Mouse (Mus musculus): ENCODE data around the gene Olfr1509. TPM values are rescaled to one million over a fixed set of nuclear protein-coding genes. Genes with fewer than 3 reads are reported as not detected.
"Not testable (repeated sequence)": the region's sequence is repeated elsewhere in the genome, so short reads cannot be mapped to it uniquely, and the experiment has no call there.

Olfr1509 gene
- polyA plus RNA-seq (2014; fragmentation: Nextera tagmentation; extraction: Ambion mirVana): not detected in 2 replicates

DNA sequence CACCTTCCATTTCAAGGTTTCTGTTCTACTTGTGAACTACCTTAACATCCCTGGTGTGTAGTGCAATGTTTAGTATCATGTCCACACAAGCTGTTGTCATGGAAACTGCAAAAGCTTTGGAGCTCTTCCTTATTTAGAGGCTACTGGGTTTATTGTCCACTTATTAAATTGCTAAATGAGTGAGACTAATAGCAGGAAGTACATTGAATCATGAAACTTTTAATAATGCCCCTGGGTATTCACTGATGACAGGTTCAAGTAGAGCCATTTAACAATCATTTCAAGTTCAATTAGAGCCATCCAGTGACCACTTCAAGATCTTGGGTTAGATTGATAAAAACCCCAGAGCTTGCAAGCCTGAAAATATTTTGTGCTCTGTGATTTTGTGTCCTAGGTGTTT is at the start of gene Olfr1509:
TSS of gene Olfr1509 (plus strand) at position 301 of the 400 bp plus-strand sequence.
- Histone ChIP-seq H3K36me3 (ENCODE audit: control insufficient read depth, insufficient read depth, low read length) (no peaks in the 10 kb centered on the region), H3K4me1 (ENCODE audit: control insufficient read depth, insufficient read depth, low read length) (no peaks in the 10 kb centered on the region), H3K4me2 (ENCODE audit: low read length) (no peak within 1 kb of the TSS), H3K9ac (replicated peaks; ENCODE audit: low read length) (no peak within 1 kb of the TSS), H3K9me3 (ENCODE audit: control insufficient read depth, low read length) (no peaks in the 10 kb centered on the region), H3K27me3 (ENCODE audit: control insufficient read depth, insufficient read depth, low read length) (no peaks in the 10 kb centered on the region), H3K4me3 (replicated peaks; ENCODE audit: low read depth, low read length) (no peak within 1 kb of the TSS), H3K27ac (replicated peaks; ENCODE audit: low read depth, low read length) (no peak within 1 kb of the TSS)
- ATAC-seq (ENCODE audit: low FRiP score, low TSS enrichment) (no peak), DNase-seq (no peak)

- no peak for ATAC-seq (ENCODE audit: low FRiP score, low TSS enrichment)
- Histone ChIP-seq H3K4me1 (ENCODE audit: control insufficient read depth, insufficient read depth, low read length) (no peaks in the 10 kb centered on the region), H3K27me3 (ENCODE audit: control insufficient read depth, insufficient read depth, low read length) (no peaks in the 10 kb centered on the region), H3K4me2 (ENCODE audit: low read length) (no peak within 1 kb of the TSS), H3K36me3 (ENCODE audit: control insufficient read depth, insufficient read depth, low read length) (no peaks in the 10 kb centered on the region), H3K27ac (replicated peaks; ENCODE audit: low read depth, low read length) (no peak within 1 kb of the TSS), H3K4me3 (replicated peaks; ENCODE audit: low read depth, low read length) (no peak within 1 kb of the TSS), H3K9ac (replicated peaks; ENCODE audit: low read length) (no peak within 1 kb of the TSS), H3K9me3 (ENCODE audit: control insufficient read depth, low read length) (no peaks in the 10 kb centered on the region)
- no peak for DNase-seq
- WGBS: 79% methylated on average over 4 of the region's 4 CpGs
Measured at GRCm38 (mm10) chr14:52397279-52397678, 45.5 kb upstream of the Olfr1509 start, which contains the start of gene Olfr1511. Olfr1511 (minus strand) TSS chr14:52397379.

- WGBS: 81% methylated on average over 7 of the region's 10 CpGs
- H3K4me3 ChIP-seq (replicated peaks; ENCODE audit: low read depth, low read length); H3K4me2 ChIP-seq (ENCODE audit: low read length); DNase-seq; H3K36me3 ChIP-seq (ENCODE audit: control insufficient read depth, insufficient read depth, low read length); H3K9me3 ChIP-seq (ENCODE audit: control insufficient read depth, low read length); H3K9ac ChIP-seq (replicated peaks; ENCODE audit: low read length); H3K27ac ChIP-seq (replicated peaks; ENCODE audit: low read depth, low read length); H3K4me1 ChIP-seq (ENCODE audit: control insufficient read depth, insufficient read depth, low read length); H3K27me3 ChIP-seq (ENCODE audit: control insufficient read depth, insufficient read depth, low read length): not testable (repeated sequence)
- peak; percentile 17; the same call in 1 of the 2 replicates for ATAC-seq (ENCODE audit: low FRiP score, low TSS enrichment)
Measured at GRCm38 (mm10) chr14:52410142-52410919, 32.5 kb upstream of the Olfr1509 start.

DNA sequence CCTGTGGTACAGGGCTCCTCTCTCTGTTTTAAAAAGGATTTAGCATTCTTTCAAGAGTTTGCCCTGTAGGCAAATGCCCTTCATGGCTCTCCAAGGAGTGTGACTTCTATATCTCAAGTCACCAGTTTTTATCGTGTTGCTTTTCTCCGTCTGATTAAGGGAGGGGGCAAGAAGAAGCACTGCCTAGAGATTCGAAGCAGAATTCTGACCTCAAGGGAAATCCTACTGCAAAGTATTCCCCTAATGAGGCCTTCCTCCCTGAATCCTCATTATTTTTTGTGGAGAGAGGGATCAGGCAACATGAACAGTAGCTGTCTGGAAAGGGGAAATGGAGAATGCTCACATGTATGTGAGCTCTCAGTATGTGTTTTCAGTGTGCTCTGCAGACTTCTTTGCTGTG is 28.5 kb upstream of the Olfr1509 start, which contains the start of gene Olfr1510:
TSS of gene Olfr1510 (minus strand) at position 101 of the 400 bp plus-strand sequence.
- no peak within 1 kb of the TSS for H3K27ac ChIP-seq (replicated peaks; ENCODE audit: low read depth, low read length)
- H3K9me3 ChIP-seq (ENCODE audit: control insufficient read depth, low read length): no peaks in the 10 kb centered on the region
- 90% methylated on average over 3 of the region's 3 CpGs for WGBS
- no peak for ATAC-seq (ENCODE audit: low FRiP score, low TSS enrichment)
- no peaks in the 10 kb centered on the region for H3K27me3 ChIP-seq (ENCODE audit: control insufficient read depth, insufficient read depth, low read length)
- no peaks in the 10 kb centered on the region for H3K36me3 ChIP-seq (ENCODE audit: control insufficient read depth, insufficient read depth, low read length)
- no peak within 1 kb of the TSS for H3K4me3 ChIP-seq (replicated peaks; ENCODE audit: low read depth, low read length)
- DNase-seq: no peak
- H3K4me1 ChIP-seq (ENCODE audit: control insufficient read depth, insufficient read depth, low read length): no peaks in the 10 kb centered on the region
- H3K4me2 ChIP-seq (ENCODE audit: low read length): no peak within 1 kb of the TSS
- H3K9ac ChIP-seq (replicated peaks; ENCODE audit: low read length): no peak within 1 kb of the TSS

- Histone ChIP-seq H3K27ac (replicated peaks; ENCODE audit: low read depth, low read length) (no peak overlapping the region), H3K36me3 (ENCODE audit: control insufficient read depth, insufficient read depth, low read length) (no peaks in the 10 kb centered on the region), H3K9ac (replicated peaks; ENCODE audit: low read length) (no peak overlapping the region), H3K4me1 (ENCODE audit: control insufficient read depth, insufficient read depth, low read length) (no peaks in the 10 kb centered on the region), H3K27me3 (ENCODE audit: control insufficient read depth, insufficient read depth, low read length) (no peaks in the 10 kb centered on the region), H3K4me2 (ENCODE audit: low read length) (no peak overlapping the region), H3K4me3 (replicated peaks; ENCODE audit: low read depth, low read length) (no peak overlapping the region), H3K9me3 (ENCODE audit: control insufficient read depth, low read length) (no peaks in the 10 kb centered on the region)
- no peak for ATAC-seq (ENCODE audit: low FRiP score, low TSS enrichment)
- 100% methylated on average over 1 of the region's 1 CpGs for WGBS
- no peak for DNase-seq
Measured at GRCm38 (mm10) chr14:52427686-52428085, 15.1 kb upstream of the Olfr1509 start.

DNA sequence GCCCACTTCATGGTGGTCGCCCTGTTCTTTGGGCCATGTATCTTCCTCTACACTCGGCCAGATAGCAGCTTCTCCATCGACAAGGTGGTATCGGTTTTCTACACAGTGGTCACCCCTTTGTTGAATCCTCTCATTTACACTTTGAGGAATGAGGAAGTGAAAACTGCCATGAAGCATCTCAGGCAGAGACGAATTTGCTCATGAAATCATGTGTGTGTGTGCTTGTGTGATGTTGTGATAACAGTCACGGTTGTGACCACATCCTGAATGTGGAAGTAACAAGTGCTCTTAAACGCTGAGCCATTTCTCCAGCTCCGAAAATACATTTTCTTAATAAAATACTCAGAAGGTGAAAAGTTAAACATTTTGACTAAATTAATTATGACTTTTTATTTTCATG is 8.3 kb downstream of the Olfr1509 start:
- H3K4me1 ChIP-seq (ENCODE audit: control insufficient read depth, insufficient read depth, low read length): no peaks in the 10 kb centered on the region
- WGBS: 92% methylated on average over 8 of the region's 8 CpGs
- no peak overlapping the region for H3K4me3 ChIP-seq (replicated peaks; ENCODE audit: low read depth, low read length)
- ATAC-seq (ENCODE audit: low FRiP score, low TSS enrichment) (no peak), DNase-seq (no peak)
- H3K27ac ChIP-seq (replicated peaks; ENCODE audit: low read depth, low read length): no peak overlapping the region
- no peak overlapping the region for H3K4me2 ChIP-seq (ENCODE audit: low read length)
- no peaks in the 10 kb centered on the region for H3K27me3 ChIP-seq (ENCODE audit: control insufficient read depth, insufficient read depth, low read length)
- H3K9me3 ChIP-seq (ENCODE audit: control insufficient read depth, low read length): no peaks in the 10 kb centered on the region
- no peaks in the 10 kb centered on the region for H3K36me3 ChIP-seq (ENCODE audit: control insufficient read depth, insufficient read depth, low read length)
- no peak overlapping the region for H3K9ac ChIP-seq (replicated peaks; ENCODE audit: low read length)

GRCm38 (mm10) chr14:52461928-52462327 is 19.1 kb downstream of the Olfr1509 start:
- no peaks in the 10 kb centered on the region for H3K9me3 ChIP-seq (ENCODE audit: control insufficient read depth, low read length)
- H3K4me2 ChIP-seq (ENCODE audit: low read length): no peak overlapping the region
- no peak overlapping the region for H3K27ac ChIP-seq (replicated peaks; ENCODE audit: low read depth, low read length)
- H3K9ac ChIP-seq (replicated peaks; ENCODE audit: low read length): no peak overlapping the region
- no peaks in the 10 kb centered on the region for H3K27me3 ChIP-seq (ENCODE audit: control insufficient read depth, insufficient read depth, low read length)
- ATAC-seq (ENCODE audit: low FRiP score, low TSS enrichment) (no peak), DNase-seq (no peak)
- H3K4me1 ChIP-seq (ENCODE audit: control insufficient read depth, insufficient read depth, low read length): no peaks in the 10 kb centered on the region
- H3K4me3 ChIP-seq (replicated peaks; ENCODE audit: low read depth, low read length): no peak overlapping the region
- no peaks in the 10 kb centered on the region for H3K36me3 ChIP-seq (ENCODE audit: control insufficient read depth, insufficient read depth, low read length)

GRCm38 (mm10) chr14:52465738-52466137 is 22.9 kb downstream of the Olfr1509 start:
- Histone ChIP-seq H3K4me3 (replicated peaks; ENCODE audit: low read depth, low read length) (no peak overlapping the region), H3K9ac (replicated peaks; ENCODE audit: low read length) (no peak overlapping the region), H3K36me3 (ENCODE audit: control insufficient read depth, insufficient read depth, low read length) (no peaks in the 10 kb centered on the region), H3K4me2 (ENCODE audit: low read length) (no peak overlapping the region), H3K27me3 (ENCODE audit: control insufficient read depth, insufficient read depth, low read length) (no peaks in the 10 kb centered on the region), H3K4me1 (ENCODE audit: control insufficient read depth, insufficient read depth, low read length) (no peaks in the 10 kb centered on the region), H3K9me3 (ENCODE audit: control insufficient read depth, low read length) (no peaks in the 10 kb centered on the region), H3K27ac (replicated peaks; ENCODE audit: low read depth, low read length) (no peak overlapping the region)
- ATAC-seq (ENCODE audit: low FRiP score, low TSS enrichment) (no peak), DNase-seq (no peak)
- WGBS: 96% methylated on average over 1 of the region's 1 CpGs

GRCm38 (mm10) chr14:52467395-52467794 is 24.6 kb downstream of the Olfr1509 start, which contains the start of gene Olfr1508:
Olfr1508 (minus strand) TSS chr14:52467495.
- no peaks in the 10 kb centered on the region for H3K4me1 ChIP-seq (ENCODE audit: control insufficient read depth, insufficient read depth, low read length)
- no peaks in the 10 kb centered on the region for H3K36me3 ChIP-seq (ENCODE audit: control insufficient read depth, insufficient read depth, low read length)
- 73% methylated on average over 2 of the region's 2 CpGs for WGBS
- no peaks in the 10 kb centered on the region for H3K9me3 ChIP-seq (ENCODE audit: control insufficient read depth, low read length)
- no peak within 1 kb of the TSS for H3K4me2 ChIP-seq (ENCODE audit: low read length)
- DNase-seq (no peak), ATAC-seq (ENCODE audit: low FRiP score, low TSS enrichment) (no peak)
- H3K9ac ChIP-seq (replicated peaks; ENCODE audit: low read length): no peak within 1 kb of the TSS
- H3K4me3 ChIP-seq (replicated peaks; ENCODE audit: low read depth, low read length): no peak within 1 kb of the TSS
- H3K27me3 ChIP-seq (ENCODE audit: control insufficient read depth, insufficient read depth, low read length): no peaks in the 10 kb centered on the region
- H3K27ac ChIP-seq (replicated peaks; ENCODE audit: low read depth, low read length): no peak within 1 kb of the TSS
